Mouse (Mus musculus) lung, adult 18-20 months (tissue): ENCODE data around the gene Ctsm.
"Not testable (repeated sequence)": the region's sequence is repeated elsewhere in the genome, so short reads cannot be mapped to it uniquely, and the experiment has no call there.

Experiments
- DNase-seq, 2 experiments: peaks; one replicate each; pipeline ENCODE4 v3.0.0; 2022; ENCODE audit warnings: mixed read lengths in 2 of 2

Gene Ctsm

GRCm38 (mm10) chr13:61541631-61542030 is at the start of gene Ctsm:
TSS of gene Ctsm (minus strand) at chr13:61541839.
- DNase-seq, result no peak

GRCm38 (mm10) chr13:61570027-61570426 is 28.4 kb upstream of the Ctsm start, which contains the start of gene Cts3:
TSS of gene Cts3 (minus strand) at chr13:61570127.
- DNase-seq, result no peak

DNA sequence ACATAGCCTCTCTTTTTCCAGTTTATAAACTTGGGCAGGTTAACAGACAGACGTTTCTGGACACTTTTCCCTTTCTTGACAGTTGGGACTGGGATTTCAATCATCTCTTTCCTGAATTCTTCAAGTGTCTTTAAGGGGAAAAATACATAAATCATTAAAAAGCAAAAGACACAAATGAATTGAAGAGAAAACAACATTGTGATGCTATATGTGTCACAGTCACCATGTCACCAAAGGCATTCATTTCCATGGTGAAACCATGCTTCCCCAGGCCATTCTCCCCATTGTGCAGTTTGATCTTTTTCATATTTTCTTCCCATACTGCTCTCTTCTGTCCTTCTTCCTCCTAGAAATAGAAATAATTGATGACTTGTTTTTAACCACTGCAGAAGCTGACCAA is 26.4 kb upstream of the Ctsm start, which contains the start of gene Gm49352:
Gm49352 (minus strand) TSS at position 101 of the 400 bp plus-strand sequence.
- not testable (repeated sequence) for DNase-seq
